Mouse (Mus musculus): ENCODE results near the gene Kcnk10. TPM values are rescaled to one million over a fixed set of nuclear protein-coding genes. Genes with fewer than 3 reads are reported as not detected.
A peak's percentile ranks its signal among the peaks of the same experiment; 100 is the strongest.

Kcnk10 gene
- 4.4 and 7.5 TPM in 2 replicates for total RNA-seq (2012; rRNA removed)
- total RNA-seq (2014; rRNA removed): 3.8 and 4.3 TPM in 2 replicates
- polyA plus RNA-seq (2012; ENCODE audit: insufficient read length, low read depth): 2.3 and 2.4 TPM in 2 replicates

DNA sequence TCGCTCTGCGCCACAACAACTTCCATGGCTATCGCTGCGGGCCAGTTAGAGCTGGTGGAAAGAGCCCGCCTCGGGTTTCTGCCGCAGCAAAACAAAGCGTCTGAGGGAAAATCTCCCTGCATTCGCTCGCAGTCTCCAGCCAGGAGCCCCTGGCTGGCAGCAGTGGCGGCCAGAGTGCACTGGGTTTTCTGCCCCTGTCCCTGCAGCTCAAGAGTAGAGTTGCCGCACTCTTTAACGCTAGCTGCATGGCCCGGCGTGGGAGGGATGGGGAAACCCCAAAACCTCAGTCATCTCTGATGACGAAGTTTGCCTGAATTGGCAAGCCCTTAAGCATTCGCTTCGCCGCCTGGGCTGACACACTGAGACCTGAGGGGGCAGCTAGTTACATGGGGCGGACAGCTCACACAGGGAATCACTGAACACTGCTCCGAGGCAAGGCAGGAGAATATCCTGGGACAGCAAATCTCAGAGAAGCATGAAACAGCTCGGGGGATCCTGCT, at the start of gene Kcnk10:
Kcnk10 (minus strand) TSS at position 450 of the 500 bp plus-strand sequence.
- Histone ChIP-seq H3K79me2 (replicated peaks; ENCODE audit: control insufficient read depth, extremely low read depth, insufficient read depth, poor library complexity, severe bottlenecking) (no peaks in the 10 kb centered on the region), H3K36me3 (replicated peaks in 1 of 2; ENCODE audit: control insufficient read depth in 1 of 2, insufficient read depth in 1 of 2, low read length in 1 of 2) (no peaks in the 10 kb centered on the region), H3K4me2 (ENCODE audit: insufficient read depth, low read depth, poor library complexity, severe bottlenecking) (peak within 1 kb of the TSS; percentile 81), H3K4me1 (ENCODE audit: control insufficient read depth in 1 of 2, insufficient read depth in 2 of 2) (peaks cover 15 to 43% of the 10 kb centered on the region in 2 experiments), H3K4me3 (replicated peaks in 1 of 3; ENCODE audit: low read depth in 2 of 3, low read length in 2 of 3, poor library complexity in 1 of 3) (peak within 1 kb of the TSS; percentile 39 to 52 (median 44)), H3K27ac (ENCODE audit: insufficient read depth, low read depth) (no peak within 1 kb of the TSS), H3K9ac (ENCODE audit: insufficient read depth, low read depth) (peak within 1 kb of the TSS; percentile 29; the same call in 1 of the 2 replicates), H3K9me3 (replicated peaks; ENCODE audit: low read length) (no peaks in the 10 kb centered on the region), H3K27me3 (replicated peaks) (peaks cover 23% of the 10 kb centered on the region)
- peak; percentile 91 for DNase-seq (ENCODE audit: extremely low read depth)
- dilution Hi-C loops (cut with MboI; ENCODE audit: extremely low pct_ligation_motif_present, extremely low pct_unique_long_range_greater_than_20kb, low sequenced_read_pairs): no loop called here
- no peak for TF ChIP-seq ELF1 (IDR thresholded peaks at IDR 0.05; ENCODE audit: low read depth, low read length)
- TF ChIP-seq CHD1 (IDR thresholded peaks at IDR 0.05; ENCODE audit: low read depth, low read length): no peak
- TF ChIP-seq ETS1 (conservative IDR thresholded peaks at IDR 0.05; ENCODE audit: low read depth, low read length): peak; percentile 78
- TF ChIP-seq CHD2 (IDR thresholded peaks at IDR 0.05; ENCODE audit: low read length): peak; percentile 12; the same call in 1 of the 2 replicates
- no peak for TF ChIP-seq CTCF (conservative IDR thresholded peaks at IDR 0.05 in 1 of 2, IDR thresholded peaks at IDR 0.05 in 1 of 2; ENCODE audit: low read depth in 2 of 2, low read length in 2 of 2)
- peak; percentile 79 for TF ChIP-seq MXI1 (IDR thresholded peaks at IDR 0.05; ENCODE audit: low read depth, low read length)
- TF ChIP-seq NELFE (IDR thresholded peaks at IDR 0.05; ENCODE audit: low read depth, low read length): no peak
- TF ChIP-seq GABPA (IDR thresholded peaks at IDR 0.05; ENCODE audit: insufficient replicate concordance, low read depth, low read length): no peak
- no peak for TF ChIP-seq HCFC1 (IDR thresholded peaks at IDR 0.05; ENCODE audit: low read depth, low read length)
- TF ChIP-seq ZNF384 (IDR thresholded peaks at IDR 0.05; ENCODE audit: low read depth, low read length): no peak
- peak; percentile 98 for TF ChIP-seq MEF2A (IDR thresholded peaks at IDR 0.05; ENCODE audit: borderline replicate concordance, low read depth, low read length)
- no peak for TF ChIP-seq TBP (conservative IDR thresholded peaks at IDR 0.05; ENCODE audit: low read depth, low read length)
- TF ChIP-seq IRF4 (IDR thresholded peaks at IDR 0.05; ENCODE audit: low read depth, low read length): peak; percentile 47
- peak; percentile 65; the same call in 1 of the 2 replicates for TF ChIP-seq TCF12 (IDR thresholded peaks at IDR 0.05; ENCODE audit: low read depth, low read length)
- no peak for TF ChIP-seq POLR2AphosphoS2 (IDR thresholded peaks at IDR 0.05; ENCODE audit: low read depth, low read length)
- no peak; the same call in 1 of the 2 replicates for TF ChIP-seq RAD21 (IDR thresholded peaks at IDR 0.05; ENCODE audit: low read depth, low read length)
- TF ChIP-seq ZKSCAN1 (IDR thresholded peaks at IDR 0.05; ENCODE audit: borderline replicate concordance, low read depth, low read length): no peak
- peak; percentile 71; the same call in 1 of the 2 replicates for TF ChIP-seq SIN3A (IDR thresholded peaks at IDR 0.05; ENCODE audit: low read length)
- no peak for TF ChIP-seq NRF1 (IDR thresholded peaks at IDR 0.05; ENCODE audit: low read depth, low read length)
- no peak for TF ChIP-seq USF1 (IDR thresholded peaks at IDR 0.05; ENCODE audit: low read depth, low read length)
- TF ChIP-seq JUND (conservative IDR thresholded peaks at IDR 0.05; ENCODE audit: low read depth, low read length): no peak
- TF ChIP-seq MAZ (IDR thresholded peaks at IDR 0.05; ENCODE audit: low read depth, low read length): no peak
- no peak for TF ChIP-seq KAT2A (IDR thresholded peaks at IDR 0.05; ENCODE audit: insufficient replicate concordance, low read length)
- no peak; the same call in 1 of the 2 replicates for TF ChIP-seq ZMIZ1 (IDR thresholded peaks at IDR 0.05; ENCODE audit: low read depth, low read length)
- TF ChIP-seq SMC3 (IDR thresholded peaks at IDR 0.05; ENCODE audit: low read depth, low read length): peak; percentile 26; the same call in 1 of the 2 replicates
- TF ChIP-seq USF2 (conservative IDR thresholded peaks at IDR 0.05; ENCODE audit: low read depth, low read length): no peak
- TF ChIP-seq RCOR1 (conservative IDR thresholded peaks at IDR 0.05; ENCODE audit: low read depth, low read length): no peak; the same call in 1 of the 2 replicates
- no peak for TF ChIP-seq E2F4 (IDR thresholded peaks at IDR 0.05; ENCODE audit: insufficient replicate concordance, low read depth, low read length)
- TF ChIP-seq BHLHE40 (IDR thresholded peaks at IDR 0.05; ENCODE audit: low read depth, low read length): no peak; the same call in 1 of the 2 replicates
- TF ChIP-seq UBTF (IDR thresholded peaks at IDR 0.05; ENCODE audit: low read depth, low read length): 0 out of 2 replicates have a peak, but pooled peaks have one; percentile 16
- TF ChIP-seq MAX (IDR thresholded peaks at IDR 0.05; ENCODE audit: low read length): 0 out of 2 replicates have a peak, but pooled peaks have one; percentile 13
- TF ChIP-seq MYC (IDR thresholded peaks at IDR 0.05; ENCODE audit: low read depth, low read length): peak; percentile 63; the same call in 1 of the 2 replicates
- no peak for TF ChIP-seq PAX5 (IDR thresholded peaks at IDR 0.05; ENCODE audit: low read length)
- peak; percentile 56 for TF ChIP-seq JUN (IDR thresholded peaks at IDR 0.05; ENCODE audit: insufficient read depth, low read depth, low read length)
- peak; percentile 21; the same call in 1 of the 2 replicates for TF ChIP-seq EP300 (IDR thresholded peaks at IDR 0.05; ENCODE audit: low read length)
- 0 out of 2 replicates have a peak, but pooled peaks have one; percentile 35 for TF ChIP-seq MAFK (IDR thresholded peaks at IDR 0.05; ENCODE audit: insufficient replicate concordance, low read length)
- TF ChIP-seq POLR2A (IDR thresholded peaks at IDR 0.05; ENCODE audit: low read depth, low read length): no peak
- no peak for TF ChIP-seq ZC3H11A (IDR thresholded peaks at IDR 0.05; ENCODE audit: low read depth, low read length)
- in situ Hi-C loops (cut with MboI; ENCODE audit: low pct_ligation_motif_present, low pct_unique_long_range_greater_than_20kb, low sequenced_read_pairs): no loop called here

Data from CH12.LX (cell line).